Mouse (Mus musculus) liver (tissue): ENCODE results near the gene Wnt11.

Experiments used
- DNase-seq: peaks from one replicate; pipeline ENCODE4 v3.0.0-alpha.2; 2020; ENCODE audit warnings: mixed read lengths

Gene Wnt11

GRCm38 (mm10) chr7:98831290-98831689 is 3.6 kb upstream of the Wnt11 start:
- DNase-seq, result no peak

- DNase-seq, result no peak
Measured at GRCm38 (mm10) chr7:98835519-98836441, 868 bp downstream of the Wnt11 start.

- DNase-seq, result peak; percentile 56
Measured at GRCm38 (mm10) chr7:98836646-98837045, 1.7 kb downstream of the Wnt11 start.

- DNase-seq, result peak; percentile 74
Measured at GRCm38 (mm10) chr7:98837901-98838300, 3.0 kb downstream of the Wnt11 start.

GRCm38 (mm10) chr7:98838729-98839141 is 3.8 kb downstream of the Wnt11 start:
- DNase-seq, result peak; percentile 60

- no peak for DNase-seq
Measured at GRCm38 (mm10) chr7:98839312-98839711, 4.4 kb downstream of the Wnt11 start.

- DNase-seq, result no peak
Measured at GRCm38 (mm10) chr7:98840771-98841170, 5.9 kb downstream of the Wnt11 start.

GRCm38 (mm10) chr7:98841802-98842201 is 6.9 kb downstream of the Wnt11 start:
- no peak for DNase-seq

GRCm38 (mm10) chr7:98842997-98843396 is 8.1 kb downstream of the Wnt11 start:
- no peak for DNase-seq

GRCm38 (mm10) chr7:98843649-98844048 is 8.7 kb downstream of the Wnt11 start:
- DNase-seq, result no peak

GRCm38 (mm10) chr7:98848899-98849640 is 14.2 kb downstream of the Wnt11 start:
- DNase-seq, result no peak

- no peak for DNase-seq
Measured at GRCm38 (mm10) chr7:98850388-98850787, 15.5 kb downstream of the Wnt11 start.

- peak; percentile 52 for DNase-seq
Measured at GRCm38 (mm10) chr7:98851220-98851619, 16.3 kb downstream of the Wnt11 start.

GRCm38 (mm10) chr7:98852950-98853650 is 18.2 kb downstream of the Wnt11 start:
- no peak for DNase-seq

- no peak for DNase-seq
Measured at GRCm38 (mm10) chr7:98853806-98854205, 18.9 kb downstream of the Wnt11 start.

GRCm38 (mm10) chr7:98855388-98855787 is 20.5 kb downstream of the Wnt11 start:
- DNase-seq, result no peak

GRCm38 (mm10) chr7:98856128-98856527 is 21.2 kb downstream of the Wnt11 start:
- no peak for DNase-seq

- no peak for DNase-seq
Measured at GRCm38 (mm10) chr7:98857094-98857493, 22.2 kb downstream of the Wnt11 start.

- no peak for DNase-seq
Measured at GRCm38 (mm10) chr7:98861002-98861401, 26.1 kb downstream of the Wnt11 start.

GRCm38 (mm10) chr7:98862994-98863393 is 28.1 kb downstream of the Wnt11 start:
- no peak for DNase-seq

- DNase-seq, result no peak
Measured at GRCm38 (mm10) chr7:98863969-98864718, 29.2 kb downstream of the Wnt11 start.

GRCm38 (mm10) chr7:98867053-98867793 is 32.3 kb downstream of the Wnt11 start:
- DNase-seq, result no peak
